Mouse (Mus musculus): ENCODE measurements at regions not wholly inside any gene's neighbourhood (a gene's known extent, or its start where the extent isn't known, plus 50 kb on each side); places are given as distances from the start of the nearest gene placed in this dataset.

- no peak for TF ChIP-seq CHD2 (IDR thresholded peaks at IDR 0.05; ENCODE audit: low read depth, low read length)
- TF ChIP-seq ZNF384 (IDR thresholded peaks at IDR 0.05; ENCODE audit: low read depth, low read length) = no peak
- TF ChIP-seq ZC3H11A (IDR thresholded peaks at IDR 0.05; ENCODE audit: borderline replicate concordance, low read depth, low read length) = no peak
These were observed 170.6 kb upstream of the Hmga2 start for GRCm38 (mm10) chr10:120646862-120647311.

All from ES-E14 (cell line).